Mouse (Mus musculus) ES-Bruce4 (cell line): Measurements from ENCODE around the gene Slc26a8. TPM values are rescaled to one million over a fixed set of nuclear protein-coding genes. Genes with fewer than 3 reads are reported as not detected.

ENCODE experiments used
- H3K27ac ChIP-seq: 2 replicates; pipeline ENCODE4 v1.5.1; 2012; ENCODE audit warnings: low read length, inconsistent platforms; ENCODE audit not compliant: insufficient read depth
- H3K27me3 ChIP-seq: 2 replicates; pipeline ENCODE4 v1.6.1; 2012; ENCODE audit warnings: mild to moderate bottlenecking, low read length, inconsistent platforms; ENCODE audit not compliant: control insufficient read depth, poor library complexity, insufficient read depth, severe bottlenecking
- H3K36me3 ChIP-seq: 2 replicates; pipeline ENCODE4 v1.6.1; 2012; ENCODE audit warnings: inconsistent platforms, mild to moderate bottlenecking, low read length, moderate library complexity; ENCODE audit not compliant: control insufficient read depth, poor library complexity, insufficient read depth, severe bottlenecking
- H3K4me1 ChIP-seq: one replicate; pipeline ENCODE4 v1.8.1; 2011; ENCODE audit warnings: low read length; ENCODE audit not compliant: control insufficient read depth, insufficient read depth
- H3K4me3 ChIP-seq: 2 replicates; pipeline ENCODE4 v1.5.1; 2011; ENCODE audit warnings: low read depth, mild to moderate bottlenecking, low read length
- H3K9ac ChIP-seq: 2 replicates; pipeline ENCODE4 v1.6.1; 2012; ENCODE audit warnings: low read depth, mild to moderate bottlenecking, inconsistent platforms; ENCODE audit not compliant: poor library complexity, severe bottlenecking
- H3K9me3 ChIP-seq: replicated peaks from 2 replicates; pipeline ENCODE4 v1.6.1; 2012; ENCODE audit warnings: mild to moderate bottlenecking, low read length, inconsistent platforms; ENCODE audit not compliant: control insufficient read depth, poor library complexity, insufficient read depth, severe bottlenecking
- CTCF ChIP-seq: IDR thresholded peaks from one replicate; pipeline ENCODE4 v1.8.1; 2011; ENCODE audit warnings: low read depth, low read length
- EP300 ChIP-seq: IDR thresholded peaks from 2 replicates; pipeline ENCODE4 v1.6.1; 2011; ENCODE audit warnings: low read depth, low read length; ENCODE audit not compliant: insufficient read depth
- POLR2A ChIP-seq: IDR thresholded peaks from one replicate; pipeline ENCODE4 v1.8.1; 2011; ENCODE audit warnings: low read length; ENCODE audit not compliant: insufficient read depth
- polyA plus RNA-seq: library from polyadenylated mRNA; stranded (reverse); fragments of >200 nt; gene quantifications from 2 replicates; pipeline ENCODE4 v1.2.4, GENCODE M21; 2011; ENCODE audit warnings: low read depth; ENCODE audit not compliant: missing spikeins, insufficient read depth, insufficient read length

The Slc26a8 gene
- polyA plus RNA-seq, 1 experiment = 2.3 TPM

- no peak for TF ChIP-seq CTCF
- no peak for TF ChIP-seq POLR2A
- no peaks in the 10 kb centered on the region for H3K36me3 ChIP-seq
Measured at GRCm38 (mm10) chr17:28682311-28683084, 7.5 kb downstream of the Slc26a8 start.

DNA sequence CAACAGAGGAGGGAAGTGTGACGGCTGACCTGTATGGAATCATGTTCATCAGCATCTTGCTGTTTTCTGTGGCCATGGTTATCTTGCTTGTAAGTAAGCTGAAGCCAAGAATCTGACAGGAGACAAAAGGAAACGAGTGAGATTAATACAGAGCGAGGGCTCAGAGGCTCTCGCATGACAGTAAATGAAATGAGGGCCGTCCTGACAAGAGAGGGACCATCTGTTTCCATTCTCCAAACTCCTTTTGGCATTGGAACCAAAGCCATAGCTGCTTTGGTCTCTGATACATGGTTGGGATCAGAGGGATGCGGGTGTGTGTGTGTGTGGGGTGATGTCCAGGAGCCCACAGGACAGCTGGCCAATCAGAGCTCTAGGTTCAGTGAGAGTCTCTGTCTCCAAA is 30.5 kb downstream of the Slc26a8 start:
- no peaks in the 10 kb centered on the region for H3K9me3 ChIP-seq
- no peak overlapping the region for H3K9ac ChIP-seq
- no peaks in the 10 kb centered on the region for H3K27me3 ChIP-seq
- no peak overlapping the region for H3K27ac ChIP-seq
- no peaks in the 10 kb centered on the region for H3K36me3 ChIP-seq
- no peaks in the 10 kb centered on the region for H3K4me1 ChIP-seq
- H3K4me3 ChIP-seq = no peak overlapping the region
- TF ChIP-seq CTCF (no peak), POLR2A (no peak), EP300 (no peak)

More at GRCm38 (mm10) chr17:28682311-28683084, 7.5 kb downstream of the Slc26a8 start:
- Histone ChIP-seq H3K9me3 (no peaks in the 10 kb centered on the region; the same call in 1 of the 2 replicates), H3K27me3 (no peaks in the 10 kb centered on the region), H3K4me3 (no peak overlapping the region), H3K4me1 (no peaks in the 10 kb centered on the region), H3K9ac (no peak overlapping the region), H3K27ac (no peak overlapping the region)

DNA sequence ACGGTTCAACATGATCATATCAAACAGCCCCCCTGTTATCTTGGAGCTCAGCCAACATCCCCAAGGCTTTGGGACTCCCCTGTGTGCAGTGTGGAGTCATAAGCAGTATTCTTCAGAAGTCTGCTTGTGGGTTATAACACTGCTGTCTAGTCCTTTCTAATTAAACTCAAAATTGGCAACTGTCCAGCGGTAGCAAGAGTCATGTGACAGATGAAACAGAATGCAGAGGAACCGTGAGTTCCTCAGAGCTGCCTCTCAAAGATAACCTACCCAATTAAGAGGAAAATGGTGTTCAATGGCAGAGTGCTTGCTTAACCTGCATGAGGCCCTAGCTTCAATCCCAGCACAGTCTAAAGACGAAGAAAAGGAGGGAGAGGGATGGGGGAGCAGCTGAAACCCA is 32.1 kb downstream of the Slc26a8 start:
- TF ChIP-seq POLR2A (no peak), CTCF (no peak), EP300 (no peak)
- no peak overlapping the region for H3K4me3 ChIP-seq
- no peaks in the 10 kb centered on the region for H3K4me1 ChIP-seq
- H3K27me3 ChIP-seq = no peaks in the 10 kb centered on the region
- H3K9ac ChIP-seq = no peak overlapping the region
- H3K36me3 ChIP-seq = no peaks in the 10 kb centered on the region
- H3K27ac ChIP-seq = no peak overlapping the region
- H3K9me3 ChIP-seq = no peaks in the 10 kb centered on the region

- Histone ChIP-seq H3K36me3 (no peaks in the 10 kb centered on the region), H3K4me1 (no peaks in the 10 kb centered on the region), H3K9me3 (no peaks in the 10 kb centered on the region), H3K4me3 (no peak overlapping the region), H3K9ac (no peak overlapping the region), H3K27ac (no peak overlapping the region), H3K27me3 (no peaks in the 10 kb centered on the region)
- TF ChIP-seq POLR2A (no peak), CTCF (no peak), EP300 (no peak)
Measured at GRCm38 (mm10) chr17:28650268-28650667, 39.8 kb downstream of the Slc26a8 start.

- peak; percentile 90 for TF ChIP-seq CTCF
- TF ChIP-seq EP300 = no peak
- TF ChIP-seq POLR2A = no peak
- Histone ChIP-seq H3K27ac (no peak overlapping the region), H3K4me1 (no peaks in the 10 kb centered on the region), H3K36me3 (no peaks in the 10 kb centered on the region), H3K4me3 (no peak overlapping the region), H3K9ac (no peak overlapping the region), H3K27me3 (no peaks in the 10 kb centered on the region), H3K9me3 (no peaks in the 10 kb centered on the region)
Measured at GRCm38 (mm10) chr17:28648607-28649370, 41.2 kb downstream of the Slc26a8 start.

DNA sequence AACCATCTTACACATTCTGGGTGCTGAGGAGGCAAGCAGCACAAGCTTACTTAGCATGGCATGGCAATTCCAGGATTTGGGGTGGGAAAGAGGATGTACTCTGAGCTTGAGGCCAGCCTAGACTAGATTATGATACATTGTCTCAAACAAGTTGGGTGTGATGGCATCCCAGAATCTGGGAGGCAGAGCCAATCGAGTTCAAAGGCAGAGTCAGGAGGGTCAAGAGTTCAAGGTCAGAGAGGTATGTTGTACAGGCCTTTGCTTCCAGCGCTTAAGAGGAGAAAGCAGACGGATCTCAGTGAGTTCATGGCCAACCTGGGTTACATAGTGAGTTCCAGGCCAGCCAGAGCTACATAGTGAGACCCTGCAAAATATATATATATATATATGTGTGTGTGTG is 43.8 kb downstream of the Slc26a8 start:
- TF ChIP-seq EP300 (no peak), POLR2A (no peak), CTCF (no peak)
- Histone ChIP-seq H3K9me3 (no peaks in the 10 kb centered on the region), H3K27ac (no peak overlapping the region)

More for the DNA sequence above, 43.8 kb downstream of the Slc26a8 start:
- H3K27me3 ChIP-seq = no peaks in the 10 kb centered on the region
- no peak overlapping the region for H3K4me3 ChIP-seq
- no peaks in the 10 kb centered on the region for H3K4me1 ChIP-seq
- H3K9ac ChIP-seq = no peak overlapping the region
- no peaks in the 10 kb centered on the region for H3K36me3 ChIP-seq
